Mouse (Mus musculus): ENCODE measurements around the gene Gm136.
A peak's percentile ranks its signal among the peaks of the same experiment; 100 is the strongest.

Gm136 gene

GRCm38 (mm10) chr4:34715062-34715461 lies 41.0 kb downstream of the Gm136 start:
- no peak for DNase-seq (ENCODE audit: low spot score in 2 of 2)

GRCm38 (mm10) chr4:34708127-34708526 lies 47.9 kb downstream of the Gm136 start:
- peak in 1 of 2 experiments; percentile 32 for DNase-seq (ENCODE audit: low spot score in 2 of 2)

- no peak for DNase-seq (ENCODE audit: low spot score in 2 of 2)
Observed at GRCm38 (mm10) chr4:34707248-34707647, 48.8 kb downstream of the Gm136 start.

GRCm38 (mm10) chr4:34703029-34703428 lies 53.0 kb downstream of the Gm136 start:
- DNase-seq (ENCODE audit: low spot score in 2 of 2): no peak

- no peak for DNase-seq (ENCODE audit: low spot score in 2 of 2)
Observed at GRCm38 (mm10) chr4:34702231-34702630, 53.8 kb downstream of the Gm136 start.

GRCm38 (mm10) chr4:34701528-34701927 lies 54.5 kb downstream of the Gm136 start:
- DNase-seq (ENCODE audit: low spot score in 2 of 2): no peak
